Mouse (Mus musculus) liver, adult 2 months (tissue): Measurements from ENCODE around the gene Zfp408. TPM values are rescaled to one million over a fixed set of nuclear protein-coding genes. Genes with fewer than 3 reads are reported as not detected.

ENCODE experiments used
- DNase-seq: peaks from one replicate; pipeline ENCODE4 v3.0.0-alpha.2; 2011; ENCODE audit warnings: low read depth, low spot score; ENCODE audit errors: extremely low read depth
- H3K27ac ChIP-seq: fragments of 200-500 bp; replicated peaks from 2 replicates; pipeline ENCODE4 v1.5.1; 2012; ENCODE audit warnings: low read depth, mild to moderate bottlenecking, control low read depth, inconsistent platforms, low read length; ENCODE audit not compliant: insufficient read depth
- H3K27me3 ChIP-seq: fragments of 200-500 bp; 2 replicates; pipeline ENCODE4 v1.6.1; 2012; ENCODE audit warnings: mild to moderate bottlenecking, moderate library complexity, low read length, inconsistent platforms; ENCODE audit not compliant: control insufficient read depth, insufficient read depth
- H3K36me3 ChIP-seq: fragments of 200-500 bp; 2 replicates; pipeline ENCODE4 v1.6.1; 2012; ENCODE audit warnings: low read length, inconsistent platforms; ENCODE audit not compliant: control insufficient read depth, insufficient read depth
- H3K4me1 ChIP-seq: fragments of 200-500 bp; 2 replicates; pipeline ENCODE4 v1.6.1; 2011; ENCODE audit warnings: low read length; ENCODE audit not compliant: control insufficient read depth, insufficient read depth
- H3K4me3 ChIP-seq: fragments of 200-500 bp; 2 replicates; pipeline ENCODE4 v1.5.1; 2011; ENCODE audit warnings: low read depth, mild to moderate bottlenecking, control low read depth, low read length, moderate library complexity; ENCODE audit not compliant: insufficient read depth
- H3K79me2 ChIP-seq: fragments of 200-500 bp; 2 replicates; pipeline ENCODE4 v1.6.1; 2012; ENCODE audit warnings: inconsistent platforms, mild to moderate bottlenecking, low read length, moderate library complexity; ENCODE audit not compliant: control insufficient read depth, insufficient read depth
- H3K9ac ChIP-seq: fragments of 200-500 bp; 2 replicates; pipeline ENCODE4 v1.6.1; 2012; ENCODE audit warnings: low read depth, mild to moderate bottlenecking, control low read depth, inconsistent platforms, low read length
- CTCF ChIP-seq: fragments of 200-500 bp; IDR thresholded peaks from 2 replicates; pipeline ENCODE4 v1.5.1; 2011; ENCODE audit warnings: low read depth, low read length, control low read depth
- POLR2A ChIP-seq: fragments of 200-500 bp; IDR thresholded peaks from 2 replicates; pipeline ENCODE4 v1.6.1; 2011; ENCODE audit warnings: low read length, control low read depth; ENCODE audit not compliant: insufficient read depth; ENCODE audit errors: extremely low read depth
- WGBS: fragments of 180-500 bp; shearing (Covaris S2); methylation state at CpG from one replicate; pipeline ENCODE4 v1.1.7; 2018; 5-methylcytosine and 5-hydroxymethylcytosine counted together
- polyA plus RNA-seq: library from polyadenylated mRNA; depleted of rRNA; stranded (reverse); fragments of >200 nt; gene quantifications from 2 replicates; pipeline ENCODE4 v1.2.3, GENCODE M21; 2012
- total RNA-seq: library from RNA; depleted of rRNA; stranded (reverse); fragments of >200 nt; gene quantifications from 2 replicates; pipeline ENCODE4 v1.2.3, GENCODE M21; 2014

The Zfp408 gene
- total and polyA plus RNA-seq, 2 experiments: 2.8 to 6.6 TPM

DNA sequence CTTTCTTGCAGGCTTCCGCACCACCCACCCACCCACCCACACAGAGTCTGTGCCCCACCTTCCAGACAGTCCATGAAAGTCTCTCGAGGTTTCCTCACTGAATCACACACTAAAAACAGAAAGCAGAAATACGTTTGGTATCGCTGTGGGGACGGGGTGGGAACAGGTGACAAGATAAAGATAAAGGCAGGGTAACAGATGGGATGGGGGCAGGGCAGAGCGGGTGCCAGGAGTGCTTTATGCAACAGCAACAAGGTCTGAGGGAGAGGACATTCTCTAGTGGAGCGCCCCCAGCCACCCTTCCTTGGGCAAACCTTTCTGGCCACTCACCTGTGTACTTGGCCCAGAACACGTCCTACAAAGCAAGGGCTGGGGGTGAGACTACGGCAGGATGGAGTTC lies 14.8 kb downstream of the Zfp408 start:
- peak overlapping the region; percentile 94 for H3K9ac ChIP-seq
- 20% methylated on average over 9 of the region's 9 CpGs for WGBS
- H3K4me1 ChIP-seq: peaks cover 37% of the 10 kb centered on the region
- peaks cover 16% of the 10 kb centered on the region; the same call in 1 of the 2 replicates for H3K79me2 ChIP-seq
- H3K36me3 ChIP-seq: peaks cover 25% of the 10 kb centered on the region; the same call in 1 of the 2 replicates
- H3K4me3 ChIP-seq: peak overlapping the region; percentile 90
- DNase-seq: peak; percentile 55
- TF ChIP-seq CTCF (no peak), POLR2A (no peak)
- H3K27me3 ChIP-seq: no peaks in the 10 kb centered on the region
- H3K27ac ChIP-seq: peak overlapping the region; percentile 91

DNA sequence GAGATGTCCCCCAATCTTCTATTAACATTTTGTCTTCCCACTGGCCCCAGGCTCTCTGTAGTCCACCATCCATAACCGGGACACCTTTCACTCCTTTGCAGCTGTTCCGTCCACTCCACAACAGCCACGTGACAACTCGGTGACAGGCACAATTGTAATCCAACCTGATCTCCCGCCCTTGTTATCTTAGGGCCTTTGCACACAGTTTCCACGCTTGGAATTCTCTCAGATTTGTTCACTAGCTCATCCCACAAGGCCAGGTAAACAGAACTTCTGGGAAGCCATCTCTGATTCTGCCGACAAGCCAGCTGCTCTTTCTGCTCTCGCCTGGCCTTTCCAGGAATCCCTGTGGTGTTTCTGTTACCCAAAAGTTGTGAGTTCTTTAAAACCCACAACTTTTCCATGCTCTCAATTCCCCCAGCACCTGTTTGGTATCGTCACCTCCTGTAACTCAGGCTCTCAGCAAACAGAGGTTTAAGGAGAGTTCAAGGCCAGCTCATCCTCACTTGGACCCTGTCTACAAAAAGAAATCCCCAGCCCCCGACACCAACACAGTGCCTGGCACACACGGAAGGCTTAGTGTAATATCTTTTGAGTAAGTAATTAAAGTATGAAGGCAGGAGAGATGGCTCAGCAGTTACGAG lies 16.1 kb downstream of the Zfp408 start:
- Histone ChIP-seq H3K4me1 (peaks cover 37% of the 10 kb centered on the region), H3K27ac (peak overlapping the region; percentile 73), H3K79me2 (peaks cover 16% of the 10 kb centered on the region; the same call in 1 of the 2 replicates), H3K36me3 (peaks cover 36% of the 10 kb centered on the region), H3K4me3 (peak overlapping the region; percentile 42), H3K27me3 (no peaks in the 10 kb centered on the region), H3K9ac (peak overlapping the region; percentile 60)
- no peak for TF ChIP-seq POLR2A
- TF ChIP-seq CTCF: no peak
- 24% methylated on average over 12 of the region's 12 CpGs for WGBS
- DNase-seq: peak; percentile 95

- Histone ChIP-seq H3K27ac (no peak overlapping the region), H3K36me3 (peaks cover 46% of the 10 kb centered on the region), H3K9ac (peak overlapping the region; percentile 60), H3K4me1 (peaks cover 37% of the 10 kb centered on the region), H3K79me2 (peaks cover 16% of the 10 kb centered on the region; the same call in 1 of the 2 replicates), H3K4me3 (no peak overlapping the region), H3K27me3 (no peaks in the 10 kb centered on the region)
- no peak for TF ChIP-seq POLR2A
- TF ChIP-seq CTCF: no peak
- WGBS: 61% methylated on average over 5 of the region's 5 CpGs
- DNase-seq: no peak
Measured at GRCm38 (mm10) chr2:91632316-91632715, 17.3 kb downstream of the Zfp408 start.

DNA sequence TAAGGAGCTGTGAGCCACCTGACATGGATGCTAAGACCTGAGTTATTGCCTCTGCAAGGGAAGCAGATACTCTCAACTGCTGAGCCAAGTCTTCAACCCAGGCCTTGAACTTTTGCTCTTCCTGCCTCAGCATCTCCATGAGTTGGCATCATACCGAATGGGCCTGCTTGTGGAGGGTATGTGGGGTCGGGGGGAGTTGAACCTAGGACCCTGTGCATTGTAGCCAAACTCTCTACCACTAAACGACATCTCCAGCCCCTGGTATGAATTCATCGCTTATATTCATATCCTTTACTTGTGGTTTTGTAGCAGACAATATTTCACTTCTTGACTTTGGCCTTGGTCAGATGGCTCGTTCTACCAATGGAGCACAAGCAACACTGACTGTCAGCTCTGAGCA lies 17.8 kb downstream of the Zfp408 start:
- Histone ChIP-seq H3K27me3 (no peaks in the 10 kb centered on the region), H3K79me2 (peaks cover 16% of the 10 kb centered on the region; the same call in 1 of the 2 replicates), H3K4me1 (peaks cover 38% of the 10 kb centered on the region), H3K9ac (0 out of 2 replicates have a peak overlapping the region, but pooled peaks have one; percentile 14), H3K27ac (no peak overlapping the region), H3K4me3 (no peak overlapping the region), H3K36me3 (peaks cover 47% of the 10 kb centered on the region)
- no peak for DNase-seq
- WGBS: 57% methylated on average over 5 of the region's 5 CpGs
- TF ChIP-seq CTCF (no peak), POLR2A (no peak)

DNA sequence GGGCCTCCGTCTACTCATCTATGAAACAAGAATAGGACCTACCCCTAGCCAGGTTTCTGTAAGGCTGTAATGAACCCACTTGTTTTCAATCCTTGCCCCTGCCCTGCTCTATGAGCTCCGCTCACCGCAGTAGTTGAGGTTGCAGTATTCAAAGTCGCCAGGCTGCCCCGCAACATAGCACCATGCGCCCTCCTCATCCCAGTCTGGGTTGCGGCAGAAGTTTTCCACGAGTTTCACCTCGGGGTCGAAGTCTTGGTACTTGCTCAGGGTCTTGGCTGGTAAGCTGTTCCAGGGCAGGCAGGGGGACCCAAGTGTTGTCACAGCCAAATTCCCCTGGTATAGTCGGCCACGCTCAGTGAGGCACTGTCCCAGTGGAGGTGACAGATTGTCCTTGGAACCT lies 19.2 kb downstream of the Zfp408 start:
- Histone ChIP-seq H3K9ac (peak overlapping the region; percentile 41), H3K79me2 (peaks cover 9% of the 10 kb centered on the region; the same call in 1 of the 2 replicates), H3K27ac (peak overlapping the region; percentile 20; the same call in 1 of the 2 replicates), H3K27me3 (no peaks in the 10 kb centered on the region), H3K4me3 (no peak overlapping the region), H3K36me3 (peaks cover 55% of the 10 kb centered on the region), H3K4me1 (peaks cover 38% of the 10 kb centered on the region)
- 84% methylated on average over 12 of the region's 12 CpGs for WGBS
- DNase-seq: no peak
- TF ChIP-seq CTCF (no peak), POLR2A (0 out of 2 replicates have a peak, but pooled peaks have one; percentile 4)

DNA sequence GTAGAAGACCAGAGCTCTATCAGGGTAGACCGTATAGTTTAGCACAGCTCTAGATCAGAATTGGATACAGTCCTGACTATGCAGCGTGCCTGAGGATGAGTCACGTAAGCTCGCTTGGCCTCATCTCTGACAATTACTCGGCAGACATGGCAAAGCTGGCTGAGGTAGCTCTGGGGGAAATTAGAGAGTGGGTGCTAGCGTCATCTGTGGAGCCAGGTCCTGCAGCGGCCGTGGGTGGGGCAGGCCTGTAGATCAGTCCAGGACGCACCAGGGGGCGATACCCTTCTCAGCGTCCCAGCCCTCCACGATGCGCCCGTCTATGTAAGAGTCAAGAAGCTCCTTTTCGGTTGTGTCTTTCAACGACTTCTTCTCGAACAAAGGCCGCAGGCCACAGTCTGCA lies 19.9 kb downstream of the Zfp408 start:
- Histone ChIP-seq H3K79me2 (0 out of 2 replicates have a peak, but pooled peaks cover 5% of the 10 kb centered on the region), H3K9ac (no peak overlapping the region), H3K36me3 (peaks cover 60% of the 10 kb centered on the region), H3K4me1 (peaks cover 38% of the 10 kb centered on the region), H3K4me3 (no peak overlapping the region), H3K27ac (no peak overlapping the region), H3K27me3 (no peaks in the 10 kb centered on the region)
- DNase-seq: no peak
- 80% methylated on average over 18 of the region's 18 CpGs for WGBS
- TF ChIP-seq CTCF: no peak
- TF ChIP-seq POLR2A: no peak
